Mouse (Mus musculus): ENCODE data around the gene Ptcd1.
A peak's percentile ranks its signal among the peaks of the same experiment; 100 is the strongest.
"Not testable (repeated sequence)": the region's sequence is repeated elsewhere in the genome, so short reads cannot be mapped to it uniquely, and the experiment has no call there.

Gene Ptcd1

GRCm38 (mm10) chr5:145164710-145165109 lies 2.2 kb downstream of the Ptcd1 start:
- no peak for DNase-seq (ENCODE audit: low spot score in 2 of 2)

GRCm38 (mm10) chr5:145161361-145161760 lies 5.5 kb downstream of the Ptcd1 start:
- DNase-seq (ENCODE audit: low spot score in 2 of 2), result no peak

DNA sequence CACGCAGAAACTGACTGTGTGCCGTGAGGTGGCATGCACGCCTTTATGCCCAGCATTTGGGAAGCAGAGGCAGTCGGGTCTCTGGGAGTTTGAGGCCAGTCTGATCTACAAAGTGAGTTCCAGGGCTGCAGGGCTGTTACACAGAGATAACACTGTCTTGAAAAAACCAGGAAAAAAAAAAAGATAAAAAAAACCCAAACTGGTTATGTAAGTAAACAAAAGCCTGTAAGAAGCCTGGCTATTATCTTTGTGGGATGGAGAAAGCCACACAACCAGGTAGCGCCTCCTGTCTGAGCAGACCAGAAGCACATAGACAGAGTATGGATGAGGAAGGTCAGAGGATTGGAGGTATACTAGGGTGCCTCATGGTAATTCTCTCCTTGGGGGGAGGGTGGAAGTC lies 14.2 kb downstream of the Ptcd1 start:
- no peak for DNase-seq (ENCODE audit: low spot score in 2 of 2)

GRCm38 (mm10) chr5:145149294-145149693 lies 17.6 kb downstream of the Ptcd1 start:
- no peak for DNase-seq (ENCODE audit: low spot score in 2 of 2)

DNA sequence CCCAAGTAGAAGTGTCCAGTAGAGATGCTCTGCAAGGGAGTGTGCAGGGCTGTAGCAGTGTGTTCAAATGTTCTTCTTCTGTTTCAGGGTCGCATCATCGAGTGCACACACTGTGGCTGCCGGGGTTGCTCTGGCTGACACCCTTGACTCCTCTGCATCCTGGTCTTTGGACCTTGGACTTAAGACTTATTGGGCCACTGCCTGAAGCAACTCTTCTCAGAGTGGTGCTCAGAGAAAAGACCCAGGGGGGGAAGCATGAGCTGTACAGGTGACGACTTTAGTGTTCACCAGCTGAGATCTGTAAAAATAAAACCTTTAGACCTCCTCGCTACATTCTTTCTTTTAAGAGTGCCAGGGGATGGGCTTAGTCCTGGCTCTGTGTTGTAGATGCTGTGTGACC lies 19.2 kb downstream of the Ptcd1 start:
- no peak for DNase-seq (ENCODE audit: low spot score in 2 of 2)

- no peak for DNase-seq (ENCODE audit: low spot score in 2 of 2)
Measured at GRCm38 (mm10) chr5:145140611-145141010, 26.3 kb downstream of the Ptcd1 start.

DNA sequence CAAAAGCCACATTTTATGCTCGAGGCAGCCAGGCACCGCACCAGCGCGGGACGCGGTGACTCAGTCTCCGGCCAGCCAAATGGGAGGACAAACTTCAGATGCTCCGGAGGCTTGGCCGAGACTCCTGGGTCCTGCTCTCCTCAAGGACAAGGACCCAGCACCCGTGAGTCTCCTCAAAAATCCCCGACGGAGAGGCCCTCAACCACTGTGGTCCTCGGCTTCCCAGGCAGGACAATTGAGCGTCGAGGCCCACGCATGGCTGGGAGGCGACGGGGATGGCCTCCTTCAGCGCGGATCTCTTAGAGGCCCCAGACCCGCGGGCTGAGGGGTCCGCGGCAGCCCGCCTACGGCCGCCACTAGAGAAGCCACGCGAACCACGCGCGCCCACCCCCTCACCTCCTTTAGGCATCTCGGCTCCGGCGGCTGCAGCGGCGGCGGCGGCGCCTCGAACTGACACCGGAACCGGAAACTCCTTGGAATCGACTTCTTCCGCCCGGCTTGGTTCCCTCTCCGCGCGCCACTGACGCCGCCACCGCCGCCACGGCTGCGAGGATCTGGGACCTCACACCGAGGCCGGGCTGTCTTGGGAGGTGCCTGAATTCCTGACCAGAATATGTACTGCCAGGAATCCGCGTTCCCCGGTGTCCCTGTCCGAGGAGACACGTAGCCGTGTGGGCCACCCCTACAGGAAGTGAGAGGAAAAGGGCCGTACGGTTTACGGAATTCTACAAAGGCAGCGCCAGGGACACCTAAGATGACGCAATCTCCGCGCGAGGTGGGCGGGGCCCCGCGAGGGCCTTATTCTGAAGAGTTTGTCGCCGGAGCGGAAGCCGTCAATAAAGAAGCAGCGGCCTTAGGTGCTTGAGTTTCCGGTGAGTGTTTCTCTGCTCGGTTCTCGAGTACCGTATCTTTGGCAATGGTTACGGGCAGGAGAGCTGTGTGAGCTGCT lies 27.1 kb downstream of the Ptcd1 start, which contains the start of the genes Pdap1 and Bud31:
Pdap1 (minus strand) TSS at position 668 of the 949 bp plus-strand sequence.
Bud31 (plus strand) TSS at position 792 of the 949 bp plus-strand sequence.
- peak; percentile 90 to 91 for DNase-seq (ENCODE audit: low spot score in 2 of 2)

GRCm38 (mm10) chr5:145138836-145139235 lies 28.1 kb downstream of the Ptcd1 start:
- no peak for DNase-seq (ENCODE audit: low spot score in 2 of 2)

DNA sequence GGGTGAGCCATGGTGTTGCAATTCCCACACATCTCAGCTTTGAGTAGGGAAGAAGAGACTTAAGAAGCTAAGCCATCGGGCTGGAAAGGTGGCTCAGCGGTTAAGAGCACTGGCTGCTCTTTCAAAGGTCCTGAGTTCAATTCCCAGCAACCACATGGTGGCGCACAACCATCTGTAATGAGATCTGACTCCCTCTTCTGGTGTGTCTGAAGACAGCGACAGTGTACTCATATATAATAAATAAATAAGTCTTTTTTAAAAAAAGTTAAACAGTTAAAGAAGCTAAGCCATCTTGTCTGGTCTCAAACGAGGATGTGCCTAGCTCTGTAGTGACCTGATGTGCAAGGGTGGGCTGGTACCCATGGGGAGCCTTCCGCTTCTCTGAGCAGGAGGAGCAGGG lies 33.6 kb downstream of the Ptcd1 start:
- not testable (repeated sequence) for DNase-seq (ENCODE audit: low spot score in 2 of 2)

DNA sequence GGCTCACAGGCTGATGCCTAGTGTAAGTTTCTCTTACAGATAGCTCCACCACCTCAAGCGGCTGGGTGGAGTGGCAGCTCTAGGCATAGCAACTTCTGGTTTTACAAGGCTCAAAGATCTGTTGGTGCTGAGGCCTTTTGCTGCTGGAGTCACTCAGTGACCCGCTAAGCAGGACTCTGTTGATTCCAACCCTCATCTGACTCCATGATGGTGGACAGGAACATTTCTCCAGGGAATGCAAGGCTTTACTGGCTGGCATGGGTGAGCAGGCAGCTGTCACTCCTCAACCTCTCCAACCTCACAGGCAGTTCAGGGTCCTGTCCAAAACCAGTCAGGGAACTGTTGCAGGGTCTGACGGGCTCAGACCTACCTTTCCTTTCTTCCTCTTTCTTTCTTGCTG lies 35.9 kb downstream of the Ptcd1 start:
- DNase-seq (ENCODE audit: low spot score in 2 of 2), result no peak

GRCm38 (mm10) chr5:145130191-145130590 lies 36.7 kb downstream of the Ptcd1 start:
- peak; percentile 62 to 81 for DNase-seq (ENCODE audit: low spot score in 2 of 2)

DNA sequence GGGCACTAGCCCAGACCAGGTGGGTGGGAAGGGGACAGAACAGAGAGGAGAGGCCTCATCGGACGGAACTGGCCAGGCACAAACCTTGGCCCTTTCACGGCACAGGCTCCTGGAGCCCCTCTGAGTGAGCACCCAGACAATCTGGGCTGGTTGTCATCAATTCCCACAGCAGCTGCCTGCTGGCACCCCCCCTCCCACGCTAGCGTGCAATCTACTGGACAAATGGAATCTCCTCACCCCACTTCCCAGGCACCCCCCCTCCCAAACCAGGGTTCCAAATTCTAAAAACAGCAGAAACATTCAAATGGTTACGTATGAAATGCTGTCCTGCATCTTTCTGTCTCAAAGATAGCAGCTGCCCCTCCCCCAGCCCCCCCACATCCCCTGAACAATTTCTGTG lies 37.1 kb downstream of the Ptcd1 start:
- DNase-seq (ENCODE audit: low spot score in 2 of 2), result not testable (repeated sequence)

DNA sequence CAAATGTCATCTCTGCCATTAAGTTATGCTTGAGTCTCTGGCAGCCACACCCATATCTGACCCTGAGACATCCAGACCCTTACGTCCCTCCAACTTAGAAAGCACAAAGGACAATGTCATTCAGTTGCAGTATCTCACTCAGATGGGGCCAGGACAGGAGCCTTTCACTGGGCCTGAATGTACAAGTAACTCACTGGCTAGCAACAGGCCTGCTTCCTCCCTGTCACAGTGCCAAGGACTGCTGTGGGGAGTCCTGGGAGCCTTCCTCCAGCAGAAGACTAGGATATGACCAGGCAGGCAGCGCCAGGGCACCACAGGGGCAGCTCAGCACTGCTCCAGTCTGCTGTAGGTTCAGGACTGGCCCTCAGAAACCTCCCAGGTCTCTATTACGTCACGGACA lies 37.8 kb downstream of the Ptcd1 start:
- DNase-seq (ENCODE audit: low spot score in 2 of 2), result no peak

DNA sequence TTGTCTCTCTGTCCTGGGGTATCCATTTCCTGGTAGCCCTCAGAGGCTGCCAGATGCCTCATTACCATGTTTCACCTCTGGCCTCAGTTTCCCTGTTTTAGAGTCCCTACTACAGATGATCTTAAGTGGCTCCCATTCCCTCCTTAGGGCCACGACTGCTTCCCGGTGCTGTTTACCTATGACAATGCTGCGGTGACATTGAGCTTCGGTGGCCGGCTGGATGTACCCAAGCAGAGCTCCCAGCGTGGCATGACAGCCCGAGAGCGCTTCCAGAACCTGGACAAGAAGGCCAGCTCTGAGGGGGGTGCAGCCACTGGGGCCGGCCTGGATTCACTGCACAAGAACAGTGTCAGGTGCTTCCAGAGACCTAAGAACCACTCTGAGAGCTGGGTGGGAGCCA lies 40.3 kb downstream of the Ptcd1 start:
- no peak for DNase-seq (ENCODE audit: low spot score in 2 of 2)

- DNase-seq (ENCODE audit: low spot score in 2 of 2), result no peak
Measured at GRCm38 (mm10) chr5:145123396-145123795, 43.5 kb downstream of the Ptcd1 start.

GRCm38 (mm10) chr5:145120921-145121320 lies 46.0 kb downstream of the Ptcd1 start:
- DNase-seq (ENCODE audit: low spot score in 2 of 2), result no peak

GRCm38 (mm10) chr5:145119385-145119784 lies 47.5 kb downstream of the Ptcd1 start:
- no peak for DNase-seq (ENCODE audit: low spot score in 2 of 2)

GRCm38 (mm10) chr5:145118461-145118860 lies 48.4 kb downstream of the Ptcd1 start:
- DNase-seq (ENCODE audit: low spot score in 2 of 2), result no peak

DNA sequence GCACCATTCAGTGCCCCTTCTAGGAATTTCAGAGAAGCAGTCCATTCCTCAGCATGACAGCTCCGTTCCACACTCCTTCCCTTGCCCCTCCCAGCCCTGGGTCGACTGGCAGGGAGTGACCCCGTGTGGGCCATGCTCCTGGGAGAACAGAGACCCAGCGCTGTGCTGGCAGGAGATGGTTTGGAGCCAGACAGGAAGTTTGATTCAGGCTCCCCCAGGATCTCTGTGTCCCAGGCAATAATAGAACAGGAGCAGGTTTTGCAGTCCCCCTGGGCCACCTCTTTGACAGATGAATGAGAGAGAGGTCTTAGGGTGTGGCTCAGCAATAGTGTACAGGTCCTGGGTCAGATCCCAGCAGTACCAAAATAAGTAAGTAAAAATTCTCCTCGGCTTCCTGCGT lies 48.9 kb downstream of the Ptcd1 start:
- no peak for DNase-seq (ENCODE audit: low spot score in 2 of 2)

DNA sequence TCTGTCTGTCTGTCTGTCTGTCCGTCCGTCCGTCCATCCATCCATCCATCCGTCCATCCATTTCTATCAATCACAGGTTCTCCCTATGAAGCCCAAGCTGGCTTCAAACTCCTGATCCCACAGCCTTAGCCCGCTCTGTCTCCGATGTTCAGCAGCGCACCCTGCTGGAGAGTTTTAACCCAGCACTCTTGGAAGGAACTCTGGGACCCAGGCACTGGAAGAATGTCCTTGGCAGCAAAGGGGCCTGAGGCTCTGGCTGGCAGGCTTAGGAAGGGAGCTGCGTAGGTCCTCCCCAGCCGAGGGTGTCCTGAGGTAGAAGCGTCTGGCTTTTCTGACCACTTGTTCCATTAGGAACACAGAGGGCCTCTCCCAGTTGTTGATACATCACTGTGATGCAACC lies 50.0 kb downstream of the Ptcd1 start:
- no peak for DNase-seq (ENCODE audit: low spot score in 2 of 2)

GRCm38 (mm10) chr5:145116316-145116715 lies 50.6 kb downstream of the Ptcd1 start:
- no peak for DNase-seq (ENCODE audit: low spot score in 2 of 2)

GRCm38 (mm10) chr5:145115736-145116135 lies 51.2 kb downstream of the Ptcd1 start:
- DNase-seq (ENCODE audit: low spot score in 2 of 2), result no peak

All from right cerebral cortex, postnatal 36 days (tissue).